Mouse (Mus musculus) hindbrain, embryonic 14.5 days (tissue): Measurements from ENCODE around the gene Sox2. TPM values are rescaled to one million over a fixed set of nuclear protein-coding genes. Genes with fewer than 3 reads are reported as not detected.

Source experiments
- ATAC-seq: fragments of 200-750 bp; cut with Nextera tagmentation; 2 replicates; pipeline ENCODE4 v1.8.0; 2017; ENCODE audit warnings: moderate number of reproducible peaks, mild to moderate bottlenecking, moderate TSS enrichment, moderate library complexity; ENCODE audit not compliant: low FRiP score
- DNase-seq: peaks from one replicate; pipeline ENCODE4 v3.0.0-alpha.2; 2015; ENCODE audit warnings: low spot score
- H3K27ac ChIP-seq: fragments of 300-500 bp; sonication (generic); 2 replicates; pipeline ENCODE4 v1.5.1; 2014; ENCODE audit warnings: mild to moderate bottlenecking, moderate library complexity
- H3K27me3 ChIP-seq: fragments of 300-500 bp; sonication (generic); 2 replicates; pipeline ENCODE4 v1.6.1; 2014; ENCODE audit warnings: mild to moderate bottlenecking, low read length, mixed read lengths; ENCODE audit not compliant: control insufficient read depth, insufficient read depth
- H3K36me3 ChIP-seq: fragments of 300-500 bp; sonication (generic); replicated peaks from 2 replicates; pipeline ENCODE4 v1.6.1; 2014; ENCODE audit not compliant: control insufficient read depth, insufficient read depth
- H3K4me1 ChIP-seq: fragments of 300-500 bp; sonication (generic); replicated peaks from 2 replicates; pipeline ENCODE4 v1.6.1; 2014; ENCODE audit warnings: antibody characterized with exemption, low read length, mixed read lengths; ENCODE audit not compliant: control insufficient read depth, insufficient read depth
- H3K4me2 ChIP-seq: fragments of 300-500 bp; sonication (generic); replicated peaks from 2 replicates; pipeline ENCODE4 v1.6.1; 2014; ENCODE audit warnings: mild to moderate bottlenecking, moderate library complexity
- H3K4me3 ChIP-seq: fragments of 300-500 bp; sonication (generic); replicated peaks from 2 replicates; pipeline ENCODE4 v1.5.1; 2014; ENCODE audit warnings: mild to moderate bottlenecking, low read length
- H3K9ac ChIP-seq: fragments of 300-500 bp; sonication (generic); 2 replicates; pipeline ENCODE4 v1.6.1; 2014
- H3K9me3 ChIP-seq: fragments of 300-500 bp; sonication (generic); 2 replicates; pipeline ENCODE4 v1.6.1; 2016; ENCODE audit warnings: low read length; ENCODE audit not compliant: control insufficient read depth
- WGBS: fragments of 180-500 bp; shearing (Covaris S2); extraction: QIAGEN DNeasy Blood & Tissue Kit; methylation state at CpG from one replicate; pipeline ENCODE4 v1.1.7; 2014; 5-methylcytosine and 5-hydroxymethylcytosine counted together
- polyA plus RNA-seq: library from polyadenylated mRNA; unstranded; fragments of >200 nt; fragmentation: Nextera tagmentation; extraction: Ambion mirVana; gene quantifications from 2 replicates; pipeline ENCODE4 v1.2.1, GENCODE M21; 2014

Sox2 gene
- polyA plus RNA-seq, 1 experiment from 2014 or later = 19.8 TPM

DNA sequence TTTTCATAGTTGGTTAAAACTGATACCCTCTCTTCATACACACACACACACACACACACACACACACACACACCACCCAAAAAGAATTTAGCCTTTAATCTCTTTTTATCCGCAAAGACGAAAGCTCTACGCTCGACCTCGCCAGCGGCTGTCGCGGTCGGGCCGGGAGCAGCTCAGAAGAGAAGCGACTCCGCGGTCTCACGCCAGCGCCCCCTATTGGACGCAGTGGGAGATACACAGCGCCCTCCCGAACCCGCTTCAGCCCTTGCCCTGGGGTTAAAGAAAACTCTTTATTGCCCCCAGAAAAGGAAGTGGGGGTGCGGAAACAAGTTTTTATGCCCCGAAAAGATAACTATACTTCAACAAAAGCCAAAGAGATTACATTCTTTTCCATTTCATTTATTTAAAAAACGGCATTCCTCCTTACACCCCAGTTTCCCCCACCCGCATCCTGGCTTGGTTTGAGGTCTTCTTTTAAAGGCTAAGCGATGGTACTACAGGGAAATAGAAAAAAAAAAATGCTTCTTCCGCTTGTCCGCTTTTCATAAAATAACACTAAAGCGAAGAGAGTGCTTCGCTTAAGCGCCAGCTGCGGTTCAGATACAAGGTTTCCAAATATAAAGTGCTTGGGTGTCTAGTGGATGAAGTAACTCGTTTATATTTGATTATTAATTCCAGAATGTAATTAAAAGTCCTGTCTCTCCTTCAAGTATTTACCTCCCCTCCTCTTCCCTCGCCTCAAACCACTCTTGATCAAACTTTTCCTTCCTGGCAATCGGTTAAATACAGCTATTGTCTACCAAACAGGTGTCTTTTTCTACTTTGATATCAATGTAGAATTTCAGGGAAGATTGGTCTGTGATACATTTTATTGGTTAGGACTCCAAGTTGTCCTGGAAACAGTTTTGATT, 9.3 kb upstream of the Sox2 start:
- whole genome bisulfite sequencing = 6% methylated on average over 33 of the region's 33 CpGs
- Histone ChIP-seq H3K4me3 (peak overlapping the region; percentile 17; the same call in 1 of the 2 replicates), H3K36me3 (no peaks in the 10 kb centered on the region), H3K4me1 (peaks cover 10% of the 10 kb centered on the region; the same call in 1 of the 2 replicates), H3K27ac (0 out of 2 replicates have a peak overlapping the region, but pooled peaks have one; percentile 9), H3K9ac (peak overlapping the region; percentile 6; the same call in 1 of the 2 replicates), H3K9me3 (no peaks in the 10 kb centered on the region), H3K27me3 (peaks cover 57% of the 10 kb centered on the region), H3K4me2 (peak overlapping the region; percentile 47)
- ATAC-seq (no peak), DNase-seq (peak; percentile 76)

GRCm38 (mm10) chr3:34641756-34642497, 8.3 kb upstream of the Sox2 start:
- H3K4me2 ChIP-seq = peak overlapping the region; percentile 47
- no peaks in the 10 kb centered on the region for H3K36me3 ChIP-seq
- 2% methylated on average over 38 of the region's 38 CpGs for WGBS
- H3K4me3 ChIP-seq = peak overlapping the region; percentile 22
- H3K27me3 ChIP-seq = peaks cover 57% of the 10 kb centered on the region
- peaks cover 10% of the 10 kb centered on the region; the same call in 1 of the 2 replicates for H3K4me1 ChIP-seq
- ATAC-seq = no peak
- peak overlapping the region; percentile 76 for H3K27ac ChIP-seq
- no peaks in the 10 kb centered on the region for H3K9me3 ChIP-seq
- peak overlapping the region; percentile 24 for H3K9ac ChIP-seq
- DNase-seq = no peak

- Histone ChIP-seq H3K9me3 (no peaks in the 10 kb centered on the region), H3K4me1 (peaks cover 8% of the 10 kb centered on the region; the same call in 1 of the 2 replicates), H3K9ac (peak overlapping the region; percentile 24), H3K27me3 (peaks cover 63% of the 10 kb centered on the region), H3K36me3 (no peaks in the 10 kb centered on the region), H3K4me3 (peak overlapping the region; percentile 22), H3K27ac (peak overlapping the region; percentile 76), H3K4me2 (peak overlapping the region; percentile 47)
- ATAC-seq (peak; percentile 76), DNase-seq (peak; percentile 65)
- WGBS = 2% methylated on average over 20 of the region's 20 CpGs
Observed at GRCm38 (mm10) chr3:34642498-34642941, 7.7 kb upstream of the Sox2 start.

DNA sequence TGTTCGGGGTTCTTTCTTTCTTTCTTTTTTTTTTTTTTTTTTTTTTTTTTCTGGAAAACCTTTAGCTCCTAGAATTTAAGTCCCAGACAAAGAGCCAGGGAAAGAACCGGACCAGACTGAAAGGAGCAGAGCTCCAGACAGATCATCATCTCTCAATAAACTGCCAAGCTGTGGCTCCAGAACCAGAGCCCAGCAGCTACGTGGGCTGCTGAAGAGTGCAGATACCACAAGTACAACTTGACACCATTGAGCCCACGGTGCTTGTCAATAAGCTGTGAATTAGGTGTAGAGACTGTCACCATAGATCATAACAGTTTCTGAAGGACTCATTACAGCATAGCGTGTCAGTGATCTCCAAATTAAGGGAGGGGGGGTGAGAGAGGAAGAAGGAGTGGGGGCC, 7.1 kb upstream of the Sox2 start:
- 33% methylated on average over 5 of the region's 5 CpGs for WGBS
- peaks cover 8% of the 10 kb centered on the region; the same call in 1 of the 2 replicates for H3K4me1 ChIP-seq
- no peaks in the 10 kb centered on the region for H3K9me3 ChIP-seq
- H3K27me3 ChIP-seq = peaks cover 65% of the 10 kb centered on the region
- ATAC-seq (no peak), DNase-seq (no peak)
- H3K4me2 ChIP-seq = peak overlapping the region; percentile 47
- H3K9ac ChIP-seq = peak overlapping the region; percentile 24; the same call in 1 of the 2 replicates
- peak overlapping the region; percentile 76 for H3K27ac ChIP-seq
- H3K36me3 ChIP-seq = no peaks in the 10 kb centered on the region
- H3K4me3 ChIP-seq = no peak overlapping the region

- no peak overlapping the region for H3K9ac ChIP-seq
Observed at GRCm38 (mm10) chr3:34643536-34644115, 6.6 kb upstream of the Sox2 start.

DNA sequence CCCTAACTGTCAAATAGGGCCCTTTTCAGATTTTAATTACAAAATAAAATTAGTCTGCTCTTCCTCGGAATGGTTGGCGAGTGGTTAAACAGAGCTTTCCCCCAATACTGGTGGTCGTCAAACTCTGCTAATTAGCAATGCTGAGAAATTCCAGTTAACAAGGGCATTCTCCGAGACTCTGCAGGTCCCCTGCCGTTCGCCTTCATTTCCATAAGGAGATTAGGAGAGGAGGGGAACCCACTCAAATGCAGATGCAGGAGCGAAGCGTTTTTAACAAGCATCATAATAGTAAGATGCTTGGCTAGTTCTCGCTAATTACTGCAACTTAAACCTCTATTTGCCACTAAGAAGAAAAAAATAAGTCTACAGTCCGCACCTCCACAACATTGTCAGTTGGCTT, 4.0 kb upstream of the Sox2 start:
- no peak overlapping the region for H3K9ac ChIP-seq
- H3K4me2 ChIP-seq = peak overlapping the region; percentile 30
- peaks cover 16% of the 10 kb centered on the region; the same call in 1 of the 2 replicates for H3K4me1 ChIP-seq
- 6% methylated on average over 10 of the region's 10 CpGs for WGBS
- H3K36me3 ChIP-seq = no peaks in the 10 kb centered on the region
- H3K27ac ChIP-seq = peak overlapping the region; percentile 53; the same call in 1 of the 2 replicates
- peaks cover 61% of the 10 kb centered on the region for H3K27me3 ChIP-seq
- no peak overlapping the region for H3K4me3 ChIP-seq
- ATAC-seq (no peak), DNase-seq (no peak)
- no peaks in the 10 kb centered on the region for H3K9me3 ChIP-seq

More at GRCm38 (mm10) chr3:34643536-34644115, 6.6 kb upstream of the Sox2 start:
- Histone ChIP-seq H3K4me3 (no peak overlapping the region), H3K36me3 (no peaks in the 10 kb centered on the region), H3K27ac (peak overlapping the region; percentile 76), H3K9me3 (no peaks in the 10 kb centered on the region), H3K27me3 (peaks cover 65% of the 10 kb centered on the region), H3K4me2 (peak overlapping the region; percentile 47), H3K4me1 (peaks cover 8% of the 10 kb centered on the region; the same call in 1 of the 2 replicates)
- WGBS = 17% methylated on average over 15 of the region's 15 CpGs
- ATAC-seq (no peak), DNase-seq (peak; percentile 25)

DNA sequence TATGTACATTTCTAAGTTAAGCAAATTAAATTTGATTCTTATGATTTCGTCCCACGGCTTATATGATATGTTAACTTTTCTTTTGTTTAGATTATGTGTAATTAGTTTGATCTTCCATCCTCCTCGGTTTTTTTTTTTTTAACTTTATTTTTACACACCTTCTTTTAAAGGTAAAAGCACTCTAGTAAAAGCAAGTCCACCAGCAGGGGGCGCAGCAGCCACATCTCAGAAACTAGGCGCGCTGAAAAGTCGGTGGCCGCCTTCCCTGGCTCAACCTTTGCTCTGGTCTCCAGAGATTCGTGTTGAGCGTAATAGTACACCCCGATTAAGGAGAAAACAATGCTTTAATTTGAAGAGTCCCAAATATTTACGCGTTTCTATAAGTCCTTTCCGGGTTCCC, 2.5 kb upstream of the Sox2 start:
- H3K27me3 ChIP-seq = peaks cover 60% of the 10 kb centered on the region
- DNase-seq (peak; percentile 93), ATAC-seq (no peak)
- no peaks in the 10 kb centered on the region for H3K9me3 ChIP-seq
- WGBS = under 1% methylated on average over 14 of the region's 14 CpGs
- H3K27ac ChIP-seq = peak overlapping the region; percentile 84
- H3K9ac ChIP-seq = 0 out of 2 replicates have a peak overlapping the region, but pooled peaks have one; percentile 5
- H3K4me1 ChIP-seq = peaks cover 15% of the 10 kb centered on the region; the same call in 1 of the 2 replicates
- no peaks in the 10 kb centered on the region for H3K36me3 ChIP-seq
- H3K4me2 ChIP-seq = peak overlapping the region; percentile 65
- H3K4me3 ChIP-seq = no peak overlapping the region

GRCm38 (mm10) chr3:34648105-34648832, 1.9 kb upstream of the Sox2 start:
- no peaks in the 10 kb centered on the region for H3K36me3 ChIP-seq
- peak overlapping the region; percentile 84 for H3K27ac ChIP-seq
- H3K4me1 ChIP-seq = peaks cover 15% of the 10 kb centered on the region; the same call in 1 of the 2 replicates
- DNase-seq = no peak
- H3K4me2 ChIP-seq = peak overlapping the region; percentile 65
- no peak for ATAC-seq
- peaks cover 58% of the 10 kb centered on the region for H3K27me3 ChIP-seq
- no peaks in the 10 kb centered on the region for H3K9me3 ChIP-seq
- H3K9ac ChIP-seq = peak overlapping the region; percentile 62
- 3% methylated on average over 19 of the region's 19 CpGs for WGBS
- H3K4me3 ChIP-seq = peak overlapping the region; percentile 53
